Mouse (Mus musculus): ENCODE data around the gene Slc17a9. TPM values are rescaled to one million over a fixed set of nuclear protein-coding genes. Genes with fewer than 3 reads are reported as not detected.

Gene Slc17a9
- total RNA-seq, 1 experiment from 2014 or later, result 1.8 TPM

DNA sequence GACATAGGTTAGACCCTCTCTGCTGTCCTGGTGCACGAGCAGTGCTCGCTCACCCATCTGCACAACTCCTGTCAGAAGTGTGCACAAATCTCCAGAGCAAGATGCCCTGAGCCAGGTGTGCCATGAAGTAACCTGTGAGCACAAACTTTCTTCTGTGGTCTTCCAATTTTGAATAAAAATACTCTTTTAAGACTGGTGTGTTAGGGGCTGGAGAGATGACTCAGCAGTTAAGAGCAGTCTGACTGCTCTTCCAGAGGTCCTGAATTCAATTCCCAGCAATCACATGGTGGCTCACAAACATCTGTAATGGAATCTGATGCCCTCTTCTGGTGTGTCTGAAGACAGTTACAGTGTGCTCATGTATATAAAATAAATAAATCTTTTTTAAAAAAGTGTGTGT, 18.3 kb downstream of the Slc17a9 start:
- no peak for ATAC-seq (replicated peaks; ENCODE audit: insufficient number of reproducible peaks, low FRiP score, low TSS enrichment, poor library complexity, severe bottlenecking)

DNA sequence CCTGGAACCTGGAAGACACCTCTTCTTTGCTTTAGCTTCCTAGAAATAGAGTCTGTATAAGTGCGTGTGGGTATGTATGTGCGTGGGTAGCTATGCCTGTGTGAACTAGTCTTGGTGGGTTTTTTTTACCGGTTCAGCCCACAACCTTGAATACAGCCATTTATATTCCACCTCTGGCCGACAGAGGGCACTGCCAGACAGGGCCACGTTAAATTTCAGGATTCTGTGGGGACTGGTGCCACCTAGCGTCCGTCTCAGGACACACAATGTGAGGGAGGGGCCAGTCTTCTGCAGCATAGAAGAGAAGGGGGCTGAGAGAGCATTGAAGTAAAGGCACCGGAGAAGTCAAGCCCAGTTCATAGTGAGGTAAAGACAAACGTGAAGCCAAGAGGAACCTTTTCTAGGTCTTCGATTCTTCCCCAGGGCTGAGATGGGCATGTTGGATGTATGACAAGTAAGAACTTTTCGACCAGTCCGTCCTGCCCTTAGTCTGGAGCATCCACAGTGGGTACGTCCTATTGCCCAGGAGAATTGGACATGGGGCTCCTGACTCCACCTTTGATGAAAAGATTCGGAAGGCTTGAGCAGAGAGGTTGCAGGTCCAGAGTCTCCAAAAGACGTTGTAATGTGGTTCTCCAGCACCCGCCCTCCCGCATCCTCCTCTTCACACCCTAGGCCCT, 20.3 kb downstream of the Slc17a9 start:
- ATAC-seq (replicated peaks; ENCODE audit: insufficient number of reproducible peaks, low FRiP score, low TSS enrichment, poor library complexity, severe bottlenecking), result peak; percentile 97

DNA sequence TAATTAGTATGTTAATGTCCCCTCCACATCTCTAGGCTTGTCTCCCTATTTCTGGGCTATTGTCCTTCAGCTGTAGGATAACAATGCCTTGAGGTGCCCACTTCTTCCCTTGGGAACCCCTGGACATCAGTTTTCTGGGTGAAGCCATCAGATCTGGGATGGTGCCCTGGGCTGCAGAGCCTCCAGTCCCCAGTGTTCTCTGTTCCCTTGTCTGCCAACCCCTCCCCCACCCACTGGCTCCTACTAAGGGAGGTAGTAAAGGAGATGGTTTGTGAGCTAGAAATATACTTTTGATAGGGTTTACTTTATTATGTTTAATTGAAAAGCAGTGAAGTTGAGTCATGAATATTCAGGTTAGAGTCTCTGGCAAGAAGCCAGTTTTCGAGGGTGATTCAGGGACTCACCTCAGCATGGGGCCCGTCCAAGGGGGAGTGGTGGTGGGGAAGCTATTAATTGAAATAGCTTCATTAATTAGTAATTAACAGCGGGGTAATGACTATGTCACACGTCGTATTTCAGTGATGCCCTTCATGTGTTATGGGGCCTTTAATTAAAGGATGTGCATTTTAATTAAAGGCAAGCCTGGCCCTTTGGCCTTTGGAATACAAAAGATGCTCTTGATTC, 21.6 kb downstream of the Slc17a9 start:
- ATAC-seq (replicated peaks; ENCODE audit: insufficient number of reproducible peaks, low FRiP score, low TSS enrichment, poor library complexity, severe bottlenecking), result no peak

DNA sequence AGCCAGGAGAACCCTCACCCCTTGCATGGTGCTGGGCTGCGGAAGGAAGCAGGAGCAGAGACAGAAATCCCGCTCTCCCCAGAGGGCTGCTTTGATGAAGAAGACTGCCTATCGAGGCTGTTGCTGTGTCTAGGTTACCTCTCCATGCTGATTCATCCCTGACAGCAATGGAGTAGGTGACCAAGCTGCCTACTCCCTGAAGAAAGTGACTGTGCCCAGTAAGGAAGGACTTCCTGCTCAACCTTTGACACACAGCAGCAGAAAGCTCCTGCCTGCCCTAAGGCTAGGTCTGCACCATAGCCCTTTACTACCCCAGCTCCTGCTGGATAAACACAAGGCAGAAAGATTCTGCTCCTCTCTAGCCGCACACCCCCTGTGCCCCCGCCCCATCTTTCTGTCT, 23.8 kb downstream of the Slc17a9 start:
- no peak for ATAC-seq (replicated peaks; ENCODE audit: insufficient number of reproducible peaks, low FRiP score, low TSS enrichment, poor library complexity, severe bottlenecking)

DNA sequence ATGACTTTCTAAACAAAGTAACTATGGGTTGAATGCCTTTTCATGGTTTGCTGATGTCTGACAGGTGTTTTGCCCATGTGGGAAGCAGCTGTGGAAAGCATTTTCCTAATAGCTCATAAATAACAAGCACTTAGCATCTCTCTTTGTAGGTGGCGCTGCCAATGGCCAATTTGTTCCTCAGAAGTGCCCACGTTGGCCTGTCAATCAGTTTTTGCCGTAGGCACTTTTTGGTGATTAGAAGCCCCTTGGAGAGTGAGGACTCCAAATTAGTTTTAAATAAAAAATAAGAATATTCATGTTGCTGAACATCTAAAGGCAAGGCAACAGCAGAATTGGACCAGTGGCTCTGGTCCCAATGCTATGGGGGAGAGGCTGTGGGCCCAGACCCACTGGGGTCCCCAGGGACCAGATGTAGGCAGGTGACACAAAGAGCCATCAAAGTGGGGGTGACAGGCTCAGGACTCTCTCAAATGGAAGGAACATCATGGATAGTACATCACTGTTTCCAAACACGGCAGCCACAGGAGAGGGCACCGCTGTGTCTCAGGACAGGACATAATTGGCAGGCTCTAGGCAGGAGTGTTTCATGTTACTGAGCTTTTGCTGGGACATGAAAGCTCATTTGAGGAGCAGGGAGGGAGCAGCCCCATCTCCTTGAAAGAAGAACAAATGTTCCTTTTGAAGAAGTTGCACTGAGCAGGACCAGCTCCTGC, 30.1 kb downstream of the Slc17a9 start:
- ATAC-seq (replicated peaks; ENCODE audit: insufficient number of reproducible peaks, low FRiP score, low TSS enrichment, poor library complexity, severe bottlenecking), result no peak

DNA sequence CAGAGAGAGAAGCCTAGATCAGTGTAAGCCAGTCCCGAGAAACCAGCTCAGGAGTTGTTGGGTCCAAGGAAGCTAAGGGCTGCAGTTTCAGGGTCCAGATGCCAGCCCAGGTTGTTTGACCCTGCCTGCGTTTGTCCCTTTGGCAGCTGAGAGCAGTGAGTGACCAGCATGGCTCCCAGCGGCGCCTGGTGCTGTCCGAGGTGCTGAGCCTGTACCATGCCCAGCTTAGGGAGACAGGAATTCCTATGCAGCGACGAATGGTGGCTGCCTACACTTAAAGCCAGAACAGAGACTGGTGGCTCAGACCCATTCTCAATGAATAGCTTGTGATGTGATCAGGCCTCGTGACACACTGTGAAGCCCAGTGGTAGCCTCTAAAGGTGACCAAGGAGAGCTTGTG, 30.8 kb downstream of the Slc17a9 start:
- ATAC-seq (replicated peaks; ENCODE audit: insufficient number of reproducible peaks, low FRiP score, low TSS enrichment, poor library complexity, severe bottlenecking), result no peak

DNA sequence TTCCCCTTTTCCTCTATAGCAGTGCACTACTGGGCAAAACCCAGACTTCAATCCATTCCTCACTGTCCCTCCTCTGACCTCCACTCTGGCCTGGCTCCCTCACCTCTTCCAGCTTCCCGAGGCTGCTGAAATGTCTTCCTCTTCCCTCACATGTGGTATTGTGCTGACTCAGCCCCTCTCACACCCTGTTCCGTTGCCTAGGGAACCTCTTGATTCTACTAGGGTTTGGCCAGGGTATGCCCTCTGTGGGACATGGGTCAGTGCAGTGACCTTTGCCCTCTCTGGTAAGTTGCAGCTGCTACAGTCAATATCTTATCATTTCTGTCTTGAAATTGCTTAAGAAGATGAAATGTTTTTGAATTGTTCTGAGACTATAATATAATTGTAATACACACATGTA, 31.7 kb downstream of the Slc17a9 start:
- no peak for ATAC-seq (replicated peaks; ENCODE audit: insufficient number of reproducible peaks, low FRiP score, low TSS enrichment, poor library complexity, severe bottlenecking)

DNA sequence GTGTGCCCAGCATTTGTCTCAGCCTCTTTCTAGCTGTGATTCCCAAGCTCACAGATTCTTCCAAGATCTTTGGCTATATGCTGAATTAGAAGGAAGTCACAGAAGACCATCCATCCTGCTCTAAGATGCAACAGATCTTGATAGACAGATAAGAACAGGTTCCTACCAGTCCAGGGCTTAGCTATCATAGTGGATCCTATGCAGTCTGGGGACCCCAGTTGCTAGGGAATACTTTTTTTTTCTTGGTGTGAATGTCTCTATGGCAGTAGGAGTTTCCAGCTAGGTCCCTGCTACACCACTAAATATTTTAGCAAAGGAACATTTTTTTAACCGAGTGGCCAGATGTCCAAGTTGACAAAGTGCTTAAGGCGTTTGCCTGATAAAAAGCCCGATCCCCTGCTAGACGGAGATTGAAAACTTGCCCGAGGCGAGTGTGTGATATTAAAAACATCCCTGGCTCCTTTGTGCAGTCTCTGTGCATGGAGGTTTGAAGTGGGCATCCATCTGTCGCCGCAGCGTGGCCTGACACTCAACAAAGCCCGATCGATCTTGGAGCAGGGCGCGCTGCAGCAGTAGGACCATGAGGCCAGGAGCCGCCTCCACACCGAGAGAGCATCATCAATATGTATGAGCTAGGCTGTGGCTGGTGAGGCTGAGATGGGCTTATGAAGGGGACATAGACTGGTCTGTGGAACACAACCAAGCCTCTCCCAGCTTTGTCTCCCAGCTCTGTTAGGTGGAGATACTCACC, 33.6 kb downstream of the Slc17a9 start:
- ATAC-seq (replicated peaks; ENCODE audit: insufficient number of reproducible peaks, low FRiP score, low TSS enrichment, poor library complexity, severe bottlenecking), result no peak

DNA sequence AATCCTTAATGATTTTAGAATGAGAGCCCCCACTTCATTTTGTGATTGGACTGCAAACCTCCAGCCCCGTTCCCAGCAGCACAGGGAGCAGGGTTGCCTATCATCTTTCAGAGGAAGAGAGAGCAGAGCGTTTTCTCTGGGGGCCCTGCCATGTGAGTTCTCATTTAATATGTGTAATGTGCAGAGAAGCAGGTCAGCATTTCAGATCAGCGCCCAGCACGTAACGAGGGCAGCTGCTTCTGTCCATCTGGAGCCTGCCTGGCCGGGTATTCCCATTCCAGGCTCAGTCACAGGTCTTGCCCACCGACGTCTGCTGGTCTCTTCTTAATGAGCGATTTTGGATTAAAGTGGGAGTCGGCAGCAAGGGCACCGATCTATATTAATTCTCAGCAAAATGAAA, 39.9 kb downstream of the Slc17a9 start:
- ATAC-seq (replicated peaks; ENCODE audit: insufficient number of reproducible peaks, low FRiP score, low TSS enrichment, poor library complexity, severe bottlenecking), result no peak

DNA sequence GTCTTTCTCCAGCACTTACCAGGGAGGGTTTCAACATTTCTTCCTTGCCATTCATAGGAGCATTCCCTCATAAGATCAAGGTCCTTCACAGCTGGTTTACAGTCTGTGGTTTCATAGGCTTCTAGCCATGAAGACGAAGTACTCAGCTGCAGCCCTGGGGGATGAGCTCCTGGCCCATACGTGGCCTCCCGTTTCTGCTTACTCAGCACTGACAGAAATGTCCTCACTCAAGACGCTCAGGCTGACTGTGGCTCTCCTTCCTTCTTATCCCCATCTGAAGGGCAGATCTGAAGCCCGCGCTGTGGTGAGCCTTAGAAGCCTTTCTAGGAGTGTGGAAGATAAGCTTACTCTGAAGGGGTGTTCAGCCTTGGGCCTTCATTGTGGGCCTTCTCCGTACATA, 40.6 kb downstream of the Slc17a9 start:
- ATAC-seq (replicated peaks; ENCODE audit: insufficient number of reproducible peaks, low FRiP score, low TSS enrichment, poor library complexity, severe bottlenecking), result no peak

DNA sequence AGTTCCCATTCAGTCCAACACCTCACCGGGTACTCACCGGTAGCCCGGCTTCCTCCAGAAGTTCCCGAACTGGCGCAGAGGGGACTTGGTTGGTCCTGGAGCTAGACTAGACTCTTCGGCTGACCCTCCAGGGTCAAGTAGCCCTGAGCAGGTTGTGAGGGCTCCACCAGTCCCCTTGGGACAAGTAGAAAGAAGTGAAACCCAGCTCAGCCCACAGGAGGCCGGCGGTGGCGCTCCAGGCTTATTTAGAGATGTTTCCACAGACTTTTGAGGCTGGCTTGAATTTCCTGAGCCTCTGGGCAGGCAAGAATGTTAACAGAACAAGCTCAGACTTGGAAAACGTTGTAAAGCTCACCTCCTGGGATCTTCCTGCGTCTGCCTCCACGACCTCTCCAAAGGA, 50.2 kb downstream of the Slc17a9 start:
- no peak for ATAC-seq (replicated peaks; ENCODE audit: insufficient number of reproducible peaks, low FRiP score, low TSS enrichment, poor library complexity, severe bottlenecking)

DNA sequence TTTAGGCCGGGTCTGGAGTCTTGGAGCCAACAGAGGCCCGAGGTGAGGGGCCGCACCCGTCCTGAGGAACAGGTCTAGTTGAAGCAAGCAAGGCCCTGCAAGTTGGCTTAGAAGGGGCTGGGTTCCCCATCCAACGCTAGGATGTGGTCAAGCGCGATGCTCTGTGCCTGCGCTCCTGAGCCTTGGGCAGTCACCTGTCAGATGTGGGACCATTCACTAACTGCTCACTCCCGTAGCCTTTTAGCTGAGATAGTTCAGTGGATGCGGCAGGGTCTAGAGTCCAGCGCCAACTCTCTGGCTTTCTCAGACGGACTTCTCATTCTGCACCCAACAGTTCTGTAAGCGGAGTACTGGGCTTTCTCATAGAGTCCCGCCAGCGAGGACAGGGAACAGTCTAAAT, 50.6 kb downstream of the Slc17a9 start:
- ATAC-seq (replicated peaks; ENCODE audit: insufficient number of reproducible peaks, low FRiP score, low TSS enrichment, poor library complexity, severe bottlenecking), result no peak

DNA sequence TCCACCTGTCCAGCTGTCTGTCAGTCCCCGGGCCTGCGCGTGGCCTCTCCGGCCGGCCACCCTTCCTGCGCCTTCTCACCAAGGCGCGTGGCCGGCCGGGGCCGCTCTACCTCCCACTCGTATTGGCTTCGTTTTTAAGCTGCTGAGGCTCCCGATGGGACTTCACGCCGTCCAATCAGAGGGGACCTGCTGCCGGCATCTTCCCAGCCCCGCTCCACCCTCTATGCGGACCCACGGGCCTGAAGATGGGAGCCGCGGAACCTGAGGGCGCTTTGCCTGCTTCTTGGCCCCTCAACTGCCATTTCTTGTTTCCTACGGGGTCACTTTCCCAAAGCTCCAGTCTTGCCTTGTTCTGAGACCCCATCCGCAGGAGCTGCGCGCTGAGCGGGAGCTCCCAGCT, 51.7 kb downstream of the Slc17a9 start, which contains the start of gene Bhlhe23:
TSS of gene Bhlhe23 (minus strand) at position 108 of the 400 bp plus-strand sequence.
- ATAC-seq (replicated peaks; ENCODE audit: insufficient number of reproducible peaks, low FRiP score, low TSS enrichment, poor library complexity, severe bottlenecking), result no peak

DNA sequence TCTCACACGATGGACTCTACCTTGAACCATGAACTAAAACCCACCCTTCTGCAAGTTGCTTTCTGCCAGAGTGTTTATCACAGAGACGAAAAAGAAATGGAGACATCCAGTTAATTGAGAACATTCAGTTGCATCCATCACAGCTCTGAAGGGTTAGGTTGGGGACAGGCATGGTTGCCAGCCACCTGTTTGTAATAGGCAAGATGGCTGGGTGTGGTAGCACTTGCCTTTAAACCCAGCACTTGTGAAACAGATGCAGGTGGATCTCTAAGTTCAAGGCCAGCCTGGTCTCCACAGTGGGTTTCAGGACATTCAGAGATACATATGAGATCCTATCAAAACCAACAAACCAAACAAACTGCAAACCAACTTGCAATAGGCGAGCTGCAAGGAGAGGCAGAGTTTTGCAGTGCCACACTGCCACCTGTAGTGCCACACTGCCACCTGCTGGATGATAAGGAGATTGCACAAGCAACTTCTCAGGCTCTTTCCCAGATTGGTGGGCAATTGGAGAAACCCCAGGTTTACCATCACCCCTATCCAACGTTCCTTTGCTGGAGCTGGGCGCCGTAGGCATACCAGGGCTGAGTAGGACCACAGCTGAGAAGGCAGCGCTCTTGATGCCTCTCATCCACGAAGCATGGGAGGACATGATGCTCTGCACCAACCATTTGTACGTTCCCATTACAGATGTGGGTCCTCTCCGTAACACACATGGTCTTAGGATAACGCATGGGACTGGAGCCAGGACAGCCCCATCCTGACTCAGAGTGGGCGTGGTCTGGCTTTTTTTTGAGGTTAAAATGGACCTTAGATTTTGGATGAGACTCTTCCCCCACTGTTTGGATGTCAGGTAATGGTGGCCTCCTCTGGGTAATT, 54.4 kb downstream of the Slc17a9 start:
- peak; percentile 74 for ATAC-seq (replicated peaks; ENCODE audit: insufficient number of reproducible peaks, low FRiP score, low TSS enrichment, poor library complexity, severe bottlenecking)

DNA sequence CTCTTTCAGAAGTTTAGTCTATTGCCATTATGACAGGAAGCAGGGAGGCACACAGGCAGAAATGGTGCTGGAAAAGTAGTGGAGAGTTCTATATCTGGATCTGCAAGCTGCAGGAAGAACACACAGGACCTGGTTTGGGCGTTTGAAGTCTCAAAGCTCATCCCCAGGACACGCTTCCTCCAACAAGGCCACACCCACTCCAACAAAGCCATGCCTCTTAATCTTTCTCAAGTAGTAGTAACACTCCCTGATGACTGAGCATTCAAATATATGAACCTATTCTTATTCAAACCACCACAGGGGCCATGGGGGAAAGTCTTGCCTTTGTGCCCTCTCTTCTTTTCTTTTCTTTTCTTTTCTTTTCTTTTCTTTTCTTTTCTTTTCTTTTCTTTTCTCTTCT, 55.2 kb downstream of the Slc17a9 start:
- no peak for ATAC-seq (replicated peaks; ENCODE audit: insufficient number of reproducible peaks, low FRiP score, low TSS enrichment, poor library complexity, severe bottlenecking)

DNA sequence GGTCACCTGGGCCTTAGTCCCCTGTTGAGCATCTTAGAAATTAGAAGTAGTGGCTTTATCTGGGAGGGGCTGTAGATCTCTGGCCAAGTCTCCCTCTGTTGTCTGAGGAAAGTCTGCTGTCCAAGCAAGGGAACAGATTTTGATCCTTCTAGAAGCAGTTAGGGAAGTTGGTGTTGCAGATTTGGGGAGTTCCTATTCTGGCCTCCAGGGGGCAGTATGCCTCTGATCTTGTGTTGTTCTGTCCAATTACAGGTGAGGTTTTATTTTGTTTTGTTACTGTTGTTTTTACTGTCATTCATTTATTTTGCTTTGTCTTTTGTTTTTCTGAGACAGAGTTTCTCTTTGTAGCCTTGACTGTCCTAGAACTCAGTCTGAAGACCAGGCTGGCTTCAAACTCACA, 61.7 kb downstream of the Slc17a9 start:
- no peak for ATAC-seq (replicated peaks; ENCODE audit: insufficient number of reproducible peaks, low FRiP score, low TSS enrichment, poor library complexity, severe bottlenecking)

DNA sequence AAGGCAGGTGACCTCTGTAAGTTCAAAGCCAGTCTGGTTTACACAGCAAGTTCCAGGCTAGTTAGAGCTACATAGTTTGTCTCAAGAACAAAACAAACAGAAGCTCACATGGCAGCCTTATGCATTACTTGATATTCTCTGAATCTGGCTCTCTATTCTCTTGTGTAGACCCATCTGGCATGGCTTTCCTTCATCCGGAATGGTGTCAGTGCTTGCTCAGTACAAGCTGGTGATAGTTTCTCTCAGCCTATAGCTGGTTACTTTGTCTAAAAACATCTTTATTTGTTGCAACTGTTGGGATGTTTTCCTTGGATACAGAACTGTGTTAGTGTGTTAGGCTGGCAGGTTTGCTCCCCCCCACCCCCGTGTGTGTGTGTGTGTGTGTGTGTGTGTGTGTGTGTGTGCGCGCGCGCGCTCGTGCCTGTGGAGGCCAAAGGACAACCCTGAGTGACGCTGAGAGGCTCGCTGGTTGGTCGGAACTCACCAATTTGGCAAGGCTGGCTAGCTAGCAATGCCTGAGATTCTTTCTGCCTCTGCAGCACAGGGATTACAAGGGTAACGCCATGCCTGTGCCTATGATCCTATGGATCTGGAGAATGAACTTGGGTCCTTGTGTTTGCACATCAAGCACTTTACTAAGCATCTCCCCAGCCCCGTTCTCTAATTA, 62.6 kb downstream of the Slc17a9 start:
- no peak for ATAC-seq (replicated peaks; ENCODE audit: insufficient number of reproducible peaks, low FRiP score, low TSS enrichment, poor library complexity, severe bottlenecking)

DNA sequence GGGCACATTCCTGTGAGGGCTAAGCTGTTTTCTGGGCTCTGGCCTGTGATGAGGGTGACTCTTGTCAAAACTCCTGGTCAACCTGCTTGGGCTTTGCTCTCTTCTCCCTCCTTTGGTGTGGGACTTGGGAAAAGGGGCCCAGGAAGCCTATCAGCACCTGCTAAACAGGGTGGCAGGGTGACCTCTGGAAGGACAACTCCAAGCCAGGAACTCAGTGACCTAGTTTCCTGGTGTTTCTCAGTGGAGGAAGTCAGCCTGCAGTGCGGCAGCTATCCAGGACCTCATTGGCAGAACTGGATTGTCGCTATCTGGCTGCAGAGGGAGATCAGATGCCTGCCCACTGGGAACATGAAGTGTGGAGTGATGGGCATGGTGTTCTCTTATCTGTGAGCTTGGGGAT, 63.3 kb downstream of the Slc17a9 start:
- no peak for ATAC-seq (replicated peaks; ENCODE audit: insufficient number of reproducible peaks, low FRiP score, low TSS enrichment, poor library complexity, severe bottlenecking)
